Mouse (Mus musculus) heart, embryonic 10.5 days (tissue): ENCODE data around the gene Mstn. TPM values are rescaled to one million over a fixed set of nuclear protein-coding genes. Genes with fewer than 3 reads are reported as not detected.
A peak's percentile ranks its signal among the peaks of the same experiment; 100 is the strongest.

Experiments used
- DNase-seq: peaks from one replicate; pipeline ENCODE4 v3.0.0-alpha.2; 2017; ENCODE audit warnings: low spot score
- H3K27ac ChIP-seq: fragments of 300-500 bp; sonication (generic); 2 replicates; pipeline ENCODE4 v1.5.1; 2016; ENCODE audit warnings: mild to moderate bottlenecking
- H3K27me3 ChIP-seq: fragments of 300-500 bp; sonication (generic); 2 replicates; pipeline ENCODE4 v1.6.1; 2016; ENCODE audit warnings: mild to moderate bottlenecking; ENCODE audit not compliant: poor library complexity, insufficient read depth, severe bottlenecking
- H3K36me3 ChIP-seq: fragments of 300-500 bp; sonication (generic); 2 replicates; pipeline ENCODE4 v1.6.1; 2016; ENCODE audit warnings: mild to moderate bottlenecking, moderate library complexity
- H3K4me1 ChIP-seq: fragments of 300-500 bp; sonication (generic); 2 replicates; pipeline ENCODE4 v1.6.1; 2016; ENCODE audit warnings: mild to moderate bottlenecking
- H3K4me3 ChIP-seq: fragments of 300-500 bp; sonication (generic); 2 replicates; pipeline ENCODE4 v1.5.1; 2016; ENCODE audit warnings: mild to moderate bottlenecking, moderate library complexity
- H3K9me3 ChIP-seq: fragments of 300-500 bp; sonication (generic); 2 replicates; pipeline ENCODE4 v1.6.1; 2016; ENCODE audit warnings: mild to moderate bottlenecking, moderate library complexity
- WGBS: fragments of 180-500 bp; shearing (Covaris S2); methylation state at CpG from one replicate; pipeline ENCODE4 v1.1.7; 2016; 5-methylcytosine and 5-hydroxymethylcytosine counted together
- polyA plus RNA-seq: library from polyadenylated mRNA; unstranded; fragments of >200 nt; fragmentation: Nextera tagmentation; extraction: Ambion mirVana; gene quantifications from 2 replicates; pipeline ENCODE4 v1.2.1, GENCODE M21; 2016

Gene Mstn
- polyA plus RNA-seq, 1 experiment from 2014 or later = 2.1 TPM

DNA sequence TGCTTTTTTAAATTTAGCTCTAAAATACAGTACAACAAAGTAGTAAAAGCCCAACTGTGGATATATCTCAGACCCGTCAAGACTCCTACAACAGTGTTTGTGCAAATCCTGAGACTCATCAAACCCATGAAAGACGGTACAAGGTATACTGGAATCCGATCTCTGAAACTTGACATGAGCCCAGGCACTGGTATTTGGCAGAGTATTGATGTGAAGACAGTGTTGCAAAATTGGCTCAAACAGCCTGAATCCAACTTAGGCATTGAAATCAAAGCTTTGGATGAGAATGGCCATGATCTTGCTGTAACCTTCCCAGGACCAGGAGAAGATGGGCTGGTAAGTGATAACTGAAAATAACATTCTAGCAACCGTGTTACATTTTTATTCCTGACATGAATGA, 2.5 kb downstream of the Mstn start:
- 82% methylated on average over 4 of the region's 4 CpGs for WGBS
- Histone ChIP-seq H3K36me3 (no peaks in the 10 kb centered on the region), H3K27me3 (no peaks in the 10 kb centered on the region), H3K27ac (no peak overlapping the region), H3K4me3 (no peak overlapping the region), H3K9me3 (no peaks in the 10 kb centered on the region), H3K4me1 (peaks cover 11% of the 10 kb centered on the region; the same call in 1 of the 2 replicates)
- DNase-seq = no peak

DNA sequence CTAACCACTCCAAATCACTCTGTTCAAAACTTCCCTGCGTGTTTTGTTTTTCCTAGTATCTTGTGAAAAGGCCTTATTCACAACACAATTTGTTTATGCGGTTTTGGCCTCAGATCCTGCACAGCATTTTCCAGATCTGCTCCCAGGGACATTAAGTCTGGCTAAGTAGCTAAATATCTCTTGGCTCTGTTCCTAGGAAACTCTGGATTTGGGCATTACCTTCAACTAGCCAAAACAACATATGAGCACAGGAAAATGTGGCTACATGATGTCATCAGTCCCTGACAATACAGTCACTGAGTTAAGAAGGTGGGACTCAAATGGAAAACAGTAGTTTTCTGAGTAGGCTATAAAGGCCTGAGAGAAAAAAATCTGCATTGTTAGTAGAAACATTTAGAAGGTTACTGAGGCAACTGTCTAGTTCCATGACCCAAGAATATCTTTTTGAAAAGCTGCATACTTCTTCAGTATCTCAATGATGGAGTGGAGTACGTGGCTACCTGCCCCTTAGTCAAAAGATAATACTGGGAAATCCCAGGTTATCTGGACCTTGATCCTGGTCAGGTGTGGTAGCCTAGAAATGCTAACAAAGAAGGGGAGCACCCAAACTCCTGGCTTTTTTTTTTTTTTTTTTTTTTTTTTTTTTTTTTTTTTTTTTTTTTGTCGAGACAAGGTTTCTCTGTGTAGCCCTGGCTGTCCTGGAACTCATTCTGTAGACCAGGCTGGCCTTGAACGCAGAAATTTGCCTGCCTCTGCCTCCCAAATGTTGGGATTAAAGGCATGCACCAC, 8.5 kb downstream of the Mstn start:
- no peaks in the 10 kb centered on the region for H3K36me3 ChIP-seq
- H3K4me3 ChIP-seq = no peak overlapping the region
- no peaks in the 10 kb centered on the region for H3K27me3 ChIP-seq
- H3K27ac ChIP-seq = no peak overlapping the region
- WGBS = 77% methylated on average over 5 of the region's 5 CpGs
- H3K4me1 ChIP-seq = no peaks in the 10 kb centered on the region
- DNase-seq = no peak
- H3K9me3 ChIP-seq = no peaks in the 10 kb centered on the region

DNA sequence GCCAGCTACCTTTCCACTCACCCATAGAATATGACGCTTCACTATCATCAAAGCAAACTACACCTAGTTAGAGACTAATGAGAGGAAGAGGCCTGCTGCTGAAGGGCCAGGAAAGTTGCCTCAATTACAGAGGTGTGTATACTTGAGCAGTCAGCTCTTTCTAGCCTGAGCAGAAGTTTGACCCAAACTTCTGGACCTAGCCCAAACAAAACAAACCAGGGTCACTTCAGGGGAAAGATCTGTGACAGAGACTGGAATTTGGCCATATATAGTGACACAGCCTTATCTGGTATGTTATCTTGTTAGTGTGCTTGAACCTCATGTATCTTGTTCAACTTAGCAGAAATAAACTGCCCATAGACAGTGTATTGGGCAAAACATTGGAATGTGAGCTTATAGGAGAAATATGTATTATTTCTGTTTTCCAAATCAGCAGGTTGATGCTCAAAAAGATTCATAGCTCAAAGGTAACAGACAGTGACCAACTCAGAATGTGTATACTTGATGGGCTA, 9.3 kb downstream of the Mstn start:
- Histone ChIP-seq H3K36me3 (no peaks in the 10 kb centered on the region), H3K4me3 (no peak overlapping the region), H3K27me3 (no peaks in the 10 kb centered on the region), H3K27ac (no peak overlapping the region), H3K9me3 (no peaks in the 10 kb centered on the region), H3K4me1 (no peaks in the 10 kb centered on the region)
- WGBS = 76% methylated on average over 1 of the region's 1 CpGs
- no peak for DNase-seq

DNA sequence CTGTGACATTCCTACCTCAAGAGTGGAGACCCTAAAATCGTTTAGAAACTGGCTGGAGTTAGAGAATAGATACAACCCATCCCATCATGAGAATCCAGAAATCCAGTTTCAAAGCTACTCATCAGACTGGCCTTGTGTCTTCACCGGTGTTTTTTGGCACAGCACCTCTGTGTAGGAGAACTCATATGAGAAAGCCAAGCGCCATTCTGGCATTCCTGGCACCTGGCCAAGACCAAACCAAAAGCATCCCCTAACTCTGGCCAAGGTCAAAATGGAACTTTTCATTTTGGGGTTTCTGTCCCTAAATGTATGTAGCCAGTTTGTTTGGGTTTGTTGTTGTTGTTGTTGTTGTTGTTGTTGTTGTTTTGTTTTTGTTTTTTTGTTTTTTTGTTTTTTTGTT, 15.2 kb downstream of the Mstn start:
- Histone ChIP-seq H3K9me3 (no peaks in the 10 kb centered on the region), H3K4me1 (no peaks in the 10 kb centered on the region), H3K27ac (no peak overlapping the region), H3K36me3 (no peaks in the 10 kb centered on the region), H3K4me3 (no peak overlapping the region), H3K27me3 (no peaks in the 10 kb centered on the region)
- DNase-seq = no peak
- 73% methylated on average over 3 of the region's 3 CpGs for WGBS

DNA sequence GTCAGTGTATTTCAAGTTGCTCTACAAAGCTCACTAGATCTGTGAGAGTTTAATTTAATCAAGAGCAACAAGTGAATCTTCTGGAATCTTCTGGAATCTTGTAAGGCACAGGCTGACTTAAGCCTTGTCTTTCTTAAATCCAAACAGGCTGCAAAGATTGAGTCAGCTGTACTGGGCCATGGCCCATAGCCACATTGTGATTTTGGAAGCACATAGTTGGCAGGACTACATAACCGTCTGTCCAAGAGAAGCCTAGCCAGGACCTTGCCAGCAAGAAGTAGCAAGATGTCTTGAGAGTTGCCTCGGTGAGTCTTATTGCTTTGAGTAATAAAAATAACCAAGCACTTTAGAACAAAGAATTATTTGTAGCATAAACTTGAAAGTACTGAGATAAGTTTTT, 18.4 kb downstream of the Mstn start:
- no peak for DNase-seq
- no peaks in the 10 kb centered on the region for H3K9me3 ChIP-seq
- no peak overlapping the region for H3K27ac ChIP-seq
- no peaks in the 10 kb centered on the region for H3K36me3 ChIP-seq
- no peaks in the 10 kb centered on the region for H3K27me3 ChIP-seq
- H3K4me1 ChIP-seq = no peaks in the 10 kb centered on the region
- no peak overlapping the region for H3K4me3 ChIP-seq
- 82% methylated on average over 2 of the region's 2 CpGs for WGBS

DNA sequence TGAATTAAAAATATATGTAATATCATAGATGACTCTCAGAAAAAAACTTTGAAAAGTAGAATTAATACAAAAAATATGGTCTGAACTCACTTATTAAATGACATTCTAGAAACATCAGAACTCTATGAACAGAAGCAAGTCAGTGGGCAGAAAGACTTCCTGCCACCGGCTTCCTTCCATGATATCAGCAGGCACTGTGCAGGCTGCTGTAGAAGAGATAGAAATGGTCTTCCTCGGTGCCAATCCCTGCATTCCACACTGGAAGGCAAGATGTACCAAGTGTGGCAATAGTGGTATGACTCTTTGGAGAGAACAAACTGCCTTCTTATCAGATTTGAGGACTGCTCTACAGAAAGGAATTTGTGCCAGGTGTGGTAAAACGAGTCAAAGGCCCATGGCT, 19.2 kb downstream of the Mstn start:
- no peaks in the 10 kb centered on the region for H3K27me3 ChIP-seq
- 57% methylated on average over 3 of the region's 3 CpGs for WGBS
- H3K4me1 ChIP-seq = no peaks in the 10 kb centered on the region
- no peak overlapping the region for H3K4me3 ChIP-seq
- no peaks in the 10 kb centered on the region for H3K9me3 ChIP-seq
- no peak overlapping the region for H3K27ac ChIP-seq
- H3K36me3 ChIP-seq = no peaks in the 10 kb centered on the region
- DNase-seq = no peak

DNA sequence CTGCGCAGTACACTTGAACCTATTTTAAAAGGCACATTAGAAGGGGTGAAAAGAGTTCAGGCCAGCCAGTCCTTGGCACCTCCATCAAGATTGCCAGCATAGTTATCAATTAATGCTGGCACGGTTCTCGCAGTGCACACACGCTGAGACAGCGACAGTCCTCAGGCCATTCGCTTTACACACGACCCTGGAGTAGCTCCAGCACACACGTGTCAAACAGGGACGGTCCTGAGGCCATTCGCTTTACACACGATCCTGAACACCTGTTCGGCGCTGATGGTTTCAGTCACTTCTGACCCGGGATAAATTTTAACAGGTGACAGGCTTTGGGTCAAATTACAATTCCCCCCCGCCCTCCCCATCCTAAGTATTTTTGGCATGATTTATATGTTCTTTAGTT, 23.8 kb downstream of the Mstn start:
- no peaks in the 10 kb centered on the region for H3K9me3 ChIP-seq
- no peak overlapping the region for H3K4me3 ChIP-seq
- H3K27me3 ChIP-seq = no peaks in the 10 kb centered on the region
- WGBS = 82% methylated on average over 15 of the region's 15 CpGs
- no peaks in the 10 kb centered on the region for H3K36me3 ChIP-seq
- H3K27ac ChIP-seq = no peak overlapping the region
- H3K4me1 ChIP-seq = no peaks in the 10 kb centered on the region
- no peak for DNase-seq

DNA sequence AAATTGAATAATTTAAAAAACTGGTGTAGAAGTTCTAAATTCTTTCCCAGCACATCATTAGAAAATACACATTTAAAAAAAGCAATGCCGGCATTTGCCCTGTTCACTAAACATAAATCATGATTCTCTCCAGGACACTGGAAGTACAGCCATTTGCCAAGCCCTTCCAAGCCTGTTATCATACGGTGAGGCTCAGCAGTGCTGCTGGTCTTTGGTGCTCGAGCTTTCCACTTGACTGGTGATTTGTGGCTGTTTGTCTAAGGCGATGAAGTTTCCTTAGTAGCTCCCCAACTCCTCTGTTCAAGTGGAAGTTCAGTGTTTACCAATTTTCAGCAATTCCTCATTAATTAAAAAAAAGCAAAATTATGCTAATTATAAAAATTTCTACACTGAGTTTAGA, 24.6 kb downstream of the Mstn start:
- no peaks in the 10 kb centered on the region for H3K4me1 ChIP-seq
- 35% methylated on average over 4 of the region's 4 CpGs for WGBS
- no peaks in the 10 kb centered on the region for H3K36me3 ChIP-seq
- no peak overlapping the region for H3K27ac ChIP-seq
- no peaks in the 10 kb centered on the region for H3K9me3 ChIP-seq
- H3K27me3 ChIP-seq = no peaks in the 10 kb centered on the region
- no peak overlapping the region for H3K4me3 ChIP-seq
- DNase-seq = no peak

DNA sequence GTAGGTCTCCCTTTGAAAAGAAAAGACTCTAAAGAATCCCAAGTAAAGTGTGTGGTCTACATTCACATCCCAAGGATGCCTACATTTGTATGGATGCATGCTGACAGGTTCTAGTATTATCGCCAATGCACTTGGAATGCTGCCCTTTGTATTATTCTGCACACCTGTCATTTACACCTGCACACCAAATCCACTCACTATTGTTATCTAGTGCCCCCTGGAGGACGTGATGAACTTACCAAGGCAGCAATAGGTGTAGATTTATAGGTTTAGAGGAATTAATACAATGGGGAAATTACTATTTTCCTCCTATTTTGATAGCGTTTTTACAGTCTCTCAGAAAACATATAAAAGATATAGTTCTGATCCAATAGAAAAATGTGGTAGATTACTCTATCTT, 31.7 kb downstream of the Mstn start:
- Histone ChIP-seq H3K36me3 (no peaks in the 10 kb centered on the region), H3K4me1 (no peaks in the 10 kb centered on the region), H3K9me3 (no peaks in the 10 kb centered on the region), H3K4me3 (no peak overlapping the region), H3K27ac (no peak overlapping the region), H3K27me3 (no peaks in the 10 kb centered on the region)
- 33% methylated on average over 3 of the region's 3 CpGs for WGBS
- no peak for DNase-seq

DNA sequence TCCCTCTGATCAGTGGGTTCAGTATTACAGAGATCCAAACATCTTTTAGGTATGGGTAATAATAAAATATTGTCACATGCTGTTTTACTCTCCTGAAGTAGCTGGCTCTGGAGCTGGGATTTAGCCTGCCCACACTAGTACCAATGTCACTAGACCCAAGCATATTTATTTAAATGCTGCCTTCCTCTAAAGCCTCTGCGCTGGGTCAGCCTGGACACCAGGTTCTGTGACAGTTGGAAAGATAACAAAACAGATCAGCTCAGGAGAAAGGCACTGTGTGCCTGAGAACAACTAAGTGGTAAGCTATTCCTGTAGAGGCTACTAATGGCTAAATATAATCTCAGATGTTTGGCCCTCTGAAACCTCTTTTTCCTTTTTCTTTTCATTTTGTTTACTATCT, 49.1 kb downstream of the Mstn start:
- Histone ChIP-seq H3K36me3 (no peaks in the 10 kb centered on the region), H3K9me3 (no peaks in the 10 kb centered on the region), H3K27ac (peak overlapping the region; percentile 70; the same call in 1 of the 2 replicates), H3K4me3 (no peak overlapping the region), H3K4me1 (peaks cover 4% of the 10 kb centered on the region; the same call in 1 of the 2 replicates), H3K27me3 (no peaks in the 10 kb centered on the region)
- DNase-seq = no peak
- 42% methylated on average over 1 of the region's 1 CpGs for WGBS

Other genes with a start within 250 kb of the Mstn start
- gene Inpp1, start 244.0 kb upstream of the Mstn start, polyA plus RNA-seq = 13.8 and 15.5 TPM in 2 replicates
- 28.4 and 30.4 TPM in 2 replicates for gene Hibch, start 216.7 kb upstream of the Mstn start, polyA plus RNA-seq
- gene 1700019D03Rik, start 41.5 kb upstream of the Mstn start, polyA plus RNA-seq = 0.62 and 3.7 TPM in 2 replicates
- gene 1700019A02Rik, start 126.0 kb downstream of the Mstn start, polyA plus RNA-seq = not detected in 2 replicates
- gene Pms1, start 235.4 kb downstream of the Mstn start, polyA plus RNA-seq = 17.6 and 18.2 TPM in 2 replicates
- gene Ormdl1, start 235.5 kb downstream of the Mstn start, polyA plus RNA-seq = 57.6 and 58.4 TPM in 2 replicates
- not detected in 2 replicates for gene Gm28778, start 235.5 kb downstream of the Mstn start, polyA plus RNA-seq